Mouse (Mus musculus): ENCODE results near the gene Shld1. TPM values are rescaled to one million over a fixed set of nuclear protein-coding genes. Genes with fewer than 3 reads are reported as not detected.

The Shld1 gene
- polyA plus RNA-seq, 1 experiment from 2014 or later: 23.3 TPM

DNA sequence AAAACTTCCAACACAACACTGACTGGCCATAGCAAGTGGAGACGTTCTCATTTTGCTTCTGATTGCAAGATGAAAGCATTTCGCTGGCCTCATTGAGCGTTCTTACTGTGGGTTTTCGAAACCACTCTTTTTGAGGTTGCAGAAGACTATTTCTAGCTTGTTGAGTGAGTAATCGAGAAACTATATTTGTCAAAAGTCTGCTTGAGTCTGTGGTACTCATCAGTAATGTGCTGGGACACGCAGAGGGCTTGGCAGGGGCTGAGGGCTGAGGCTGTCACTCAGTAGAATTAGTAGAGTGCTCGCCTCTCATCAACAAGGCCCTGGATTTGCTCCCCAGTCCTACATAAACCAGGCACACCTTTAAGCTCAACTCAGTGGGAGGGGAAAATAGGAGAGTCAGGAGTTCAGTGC lies 1.9 kb downstream of the Shld1 start:
- no peaks in the 10 kb centered on the region for H3K9me3 ChIP-seq (ENCODE audit: control insufficient read depth, low read length)
- 93% methylated on average over 7 of the region's 7 CpGs for WGBS
- no peaks in the 10 kb centered on the region for H3K27me3 ChIP-seq (ENCODE audit: control insufficient read depth, insufficient read depth, low read length)
- no peak overlapping the region for H3K4me3 ChIP-seq (replicated peaks; ENCODE audit: low read depth, low read length)
- no peaks in the 10 kb centered on the region for H3K36me3 ChIP-seq (ENCODE audit: control insufficient read depth, insufficient read depth, low read length)
- DNase-seq (no peak), ATAC-seq (ENCODE audit: low FRiP score, low TSS enrichment) (no peak)
- H3K9ac ChIP-seq (replicated peaks; ENCODE audit: low read length): no peak overlapping the region
- H3K4me2 ChIP-seq (ENCODE audit: low read length): no peak overlapping the region
- no peak overlapping the region for H3K27ac ChIP-seq (replicated peaks; ENCODE audit: low read depth, low read length)
- 0 out of 2 replicates have a peak, but pooled peaks cover 7% of the 10 kb centered on the region for H3K4me1 ChIP-seq (ENCODE audit: control insufficient read depth, insufficient read depth, low read length)

- no peak overlapping the region for H3K27ac ChIP-seq (replicated peaks; ENCODE audit: low read depth, low read length)
- H3K27me3 ChIP-seq (ENCODE audit: control insufficient read depth, insufficient read depth, low read length): no peaks in the 10 kb centered on the region
- no peaks in the 10 kb centered on the region for H3K36me3 ChIP-seq (ENCODE audit: control insufficient read depth, insufficient read depth, low read length)
- H3K9ac ChIP-seq (replicated peaks; ENCODE audit: low read length): no peak overlapping the region
- no peak for ATAC-seq (ENCODE audit: low FRiP score, low TSS enrichment)
- H3K9me3 ChIP-seq (ENCODE audit: control insufficient read depth, low read length): no peaks in the 10 kb centered on the region
- WGBS: 72% methylated on average over 4 of the region's 4 CpGs
- no peak for DNase-seq
- no peak overlapping the region for H3K4me2 ChIP-seq (ENCODE audit: low read length)
- H3K4me1 ChIP-seq (ENCODE audit: control insufficient read depth, insufficient read depth, low read length): 0 out of 2 replicates have a peak, but pooled peaks cover 7% of the 10 kb centered on the region
- no peak overlapping the region for H3K4me3 ChIP-seq (replicated peaks; ENCODE audit: low read depth, low read length)
Measured at GRCm38 (mm10) chr2:132689188-132689568, 2.4 kb downstream of the Shld1 start.

DNA sequence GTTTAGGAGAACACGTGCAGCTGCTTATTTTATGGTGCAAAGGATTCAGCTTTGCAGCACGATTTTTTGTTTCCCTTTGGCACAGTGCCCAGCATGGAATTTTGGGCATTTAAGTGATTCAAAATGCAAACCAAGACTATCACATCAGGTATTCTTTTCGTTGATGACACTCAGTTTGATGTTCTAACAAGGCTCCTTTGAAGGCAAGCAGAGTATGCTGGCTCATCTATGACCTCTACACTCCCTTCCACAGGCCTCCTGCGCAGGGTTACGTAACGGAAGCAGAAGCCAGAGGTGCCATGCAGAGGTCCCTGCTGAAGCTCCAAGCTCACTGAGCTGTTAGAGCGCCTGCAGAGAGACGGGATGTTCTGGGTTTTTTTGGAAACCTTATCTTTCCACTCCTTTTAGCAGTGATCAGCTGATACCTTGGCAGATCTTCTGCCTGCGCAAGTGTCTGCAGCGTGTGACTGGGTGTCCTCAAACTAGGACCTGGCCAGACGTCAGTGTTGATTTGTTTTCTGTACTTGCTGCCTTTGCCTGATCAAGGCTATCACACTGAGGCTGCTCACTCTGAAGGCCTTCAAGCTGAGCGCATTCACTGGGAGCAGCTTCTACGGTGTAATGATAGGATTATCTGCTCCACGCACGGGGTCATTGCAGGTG lies 3.0 kb downstream of the Shld1 start:
- ATAC-seq (ENCODE audit: low FRiP score, low TSS enrichment) (no peak), DNase-seq (no peak)
- H3K36me3 ChIP-seq (ENCODE audit: control insufficient read depth, insufficient read depth, low read length): no peaks in the 10 kb centered on the region
- H3K9me3 ChIP-seq (ENCODE audit: control insufficient read depth, low read length): no peaks in the 10 kb centered on the region
- H3K27ac ChIP-seq (replicated peaks; ENCODE audit: low read depth, low read length): no peak overlapping the region
- no peak overlapping the region for H3K4me3 ChIP-seq (replicated peaks; ENCODE audit: low read depth, low read length)
- no peak overlapping the region for H3K9ac ChIP-seq (replicated peaks; ENCODE audit: low read length)
- H3K4me2 ChIP-seq (ENCODE audit: low read length): no peak overlapping the region
- WGBS: 67% methylated on average over 15 of the region's 15 CpGs
- H3K4me1 ChIP-seq (ENCODE audit: control insufficient read depth, insufficient read depth, low read length): 0 out of 2 replicates have a peak, but pooled peaks cover 7% of the 10 kb centered on the region
- no peaks in the 10 kb centered on the region for H3K27me3 ChIP-seq (ENCODE audit: control insufficient read depth, insufficient read depth, low read length)

DNA sequence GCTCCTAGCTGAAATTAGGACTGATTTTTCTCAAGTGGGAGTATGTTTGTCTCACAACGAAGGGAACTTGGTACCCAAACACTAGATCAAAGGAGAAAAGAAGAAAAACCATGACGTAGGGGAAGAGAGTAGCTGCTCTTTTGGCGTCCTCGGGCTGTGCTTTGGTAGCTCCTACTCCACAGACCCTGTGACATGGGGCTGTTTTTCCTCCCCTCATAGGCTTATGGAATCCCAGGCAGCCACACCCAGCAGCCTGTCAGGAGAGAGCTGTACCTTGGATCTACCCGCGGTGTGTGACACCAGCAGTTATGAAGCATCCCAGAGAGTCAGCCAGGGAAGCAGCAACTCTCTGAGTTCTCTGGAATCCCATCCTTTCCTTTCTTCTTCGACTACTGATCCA lies 5.0 kb downstream of the Shld1 start:
- 75% methylated on average over 7 of the region's 7 CpGs for WGBS
- Histone ChIP-seq H3K4me3 (replicated peaks; ENCODE audit: low read depth, low read length) (no peak overlapping the region), H3K9me3 (ENCODE audit: control insufficient read depth, low read length) (no peaks in the 10 kb centered on the region), H3K4me1 (ENCODE audit: control insufficient read depth, insufficient read depth, low read length) (0 out of 2 replicates have a peak, but pooled peaks cover 7% of the 10 kb centered on the region), H3K27me3 (ENCODE audit: control insufficient read depth, insufficient read depth, low read length) (no peaks in the 10 kb centered on the region), H3K36me3 (ENCODE audit: control insufficient read depth, insufficient read depth, low read length) (0 out of 2 replicates have a peak, but pooled peaks cover 10% of the 10 kb centered on the region), H3K4me2 (ENCODE audit: low read length) (no peak overlapping the region), H3K27ac (replicated peaks; ENCODE audit: low read depth, low read length) (no peak overlapping the region), H3K9ac (replicated peaks; ENCODE audit: low read length) (no peak overlapping the region)
- no peak for DNase-seq
- ATAC-seq (ENCODE audit: low FRiP score, low TSS enrichment): no peak

GRCm38 (mm10) chr2:132692320-132692719 lies 5.6 kb downstream of the Shld1 start:
- no peak overlapping the region for H3K4me2 ChIP-seq (ENCODE audit: low read length)
- no peak for DNase-seq
- no peak overlapping the region for H3K4me3 ChIP-seq (replicated peaks; ENCODE audit: low read depth, low read length)
- ATAC-seq (ENCODE audit: low FRiP score, low TSS enrichment): no peak
- H3K27me3 ChIP-seq (ENCODE audit: control insufficient read depth, insufficient read depth, low read length): no peaks in the 10 kb centered on the region
- 60% methylated on average over 1 of the region's 1 CpGs for WGBS
- H3K4me1 ChIP-seq (ENCODE audit: control insufficient read depth, insufficient read depth, low read length): 0 out of 2 replicates have a peak, but pooled peaks cover 6% of the 10 kb centered on the region
- no peak overlapping the region for H3K9ac ChIP-seq (replicated peaks; ENCODE audit: low read length)
- H3K27ac ChIP-seq (replicated peaks; ENCODE audit: low read depth, low read length): no peak overlapping the region
- H3K36me3 ChIP-seq (ENCODE audit: control insufficient read depth, insufficient read depth, low read length): 0 out of 2 replicates have a peak, but pooled peaks cover 10% of the 10 kb centered on the region
- no peaks in the 10 kb centered on the region for H3K9me3 ChIP-seq (ENCODE audit: control insufficient read depth, low read length)

- Histone ChIP-seq H3K27me3 (ENCODE audit: control insufficient read depth, insufficient read depth, low read length) (no peaks in the 10 kb centered on the region), H3K4me3 (replicated peaks; ENCODE audit: low read depth, low read length) (no peak overlapping the region), H3K27ac (replicated peaks; ENCODE audit: low read depth, low read length) (no peak overlapping the region), H3K9me3 (ENCODE audit: control insufficient read depth, low read length) (no peaks in the 10 kb centered on the region), H3K4me2 (ENCODE audit: low read length) (no peak overlapping the region), H3K9ac (replicated peaks; ENCODE audit: low read length) (no peak overlapping the region), H3K4me1 (ENCODE audit: control insufficient read depth, insufficient read depth, low read length) (0 out of 2 replicates have a peak, but pooled peaks cover 3% of the 10 kb centered on the region), H3K36me3 (ENCODE audit: control insufficient read depth, insufficient read depth, low read length) (0 out of 2 replicates have a peak, but pooled peaks cover 10% of the 10 kb centered on the region)
- WGBS: 90% methylated on average over 3 of the region's 3 CpGs
- no peak for DNase-seq
- ATAC-seq (ENCODE audit: low FRiP score, low TSS enrichment): no peak
Measured at GRCm38 (mm10) chr2:132693980-132694379, 7.2 kb downstream of the Shld1 start.

DNA sequence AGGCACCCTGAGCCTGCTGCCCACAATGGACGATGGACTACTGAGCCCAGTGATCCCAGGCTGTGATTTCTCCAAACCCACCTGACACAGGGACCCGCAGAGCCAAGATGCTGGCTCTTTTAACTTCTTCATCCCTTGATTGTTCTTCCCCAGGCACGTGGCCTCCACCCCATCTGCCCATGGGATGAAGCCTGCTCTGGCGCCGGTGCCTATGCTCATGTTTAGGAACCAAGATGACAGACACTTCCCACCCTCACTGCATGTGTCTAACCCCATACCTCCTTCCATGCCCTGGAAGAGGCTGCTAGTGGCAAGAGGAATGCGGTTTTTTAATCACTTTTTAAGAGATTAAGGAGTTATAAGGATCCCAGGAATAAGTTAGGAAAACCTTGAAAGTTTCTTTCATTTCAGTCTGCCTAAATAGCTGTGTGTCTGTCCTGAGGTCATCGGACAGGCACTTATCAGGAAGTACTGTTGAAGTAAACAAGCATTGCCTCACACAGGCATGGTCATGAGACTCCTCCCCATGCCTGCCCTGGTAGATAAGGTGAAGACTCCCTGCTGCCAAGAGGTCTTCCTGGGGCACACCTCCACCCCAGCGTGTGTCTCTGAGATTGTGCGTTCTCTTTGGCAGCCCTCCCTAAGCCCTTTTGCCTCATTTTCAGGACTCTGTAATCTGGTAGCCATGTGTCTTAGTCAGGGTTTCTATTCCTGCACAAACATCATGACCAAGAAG lies 8.8 kb downstream of the Shld1 start:
- no peaks in the 10 kb centered on the region for H3K27me3 ChIP-seq (ENCODE audit: control insufficient read depth, insufficient read depth, low read length)
- DNase-seq: no peak
- WGBS: 91% methylated on average over 9 of the region's 9 CpGs
- ATAC-seq (ENCODE audit: low FRiP score, low TSS enrichment): no peak
- H3K4me1 ChIP-seq (ENCODE audit: control insufficient read depth, insufficient read depth, low read length): no peaks in the 10 kb centered on the region
- no peak overlapping the region for H3K4me2 ChIP-seq (ENCODE audit: low read length)
- H3K4me3 ChIP-seq (replicated peaks; ENCODE audit: low read depth, low read length): no peak overlapping the region
- no peak overlapping the region for H3K9ac ChIP-seq (replicated peaks; ENCODE audit: low read length)
- H3K9me3 ChIP-seq (ENCODE audit: control insufficient read depth, low read length): no peaks in the 10 kb centered on the region
- H3K27ac ChIP-seq (replicated peaks; ENCODE audit: low read depth, low read length): no peak overlapping the region
- H3K36me3 ChIP-seq (ENCODE audit: control insufficient read depth, insufficient read depth, low read length): 0 out of 2 replicates have a peak, but pooled peaks cover 10% of the 10 kb centered on the region

- H3K36me3 ChIP-seq (ENCODE audit: control insufficient read depth, insufficient read depth, low read length): 0 out of 2 replicates have a peak, but pooled peaks cover 10% of the 10 kb centered on the region
- H3K27me3 ChIP-seq (ENCODE audit: control insufficient read depth, insufficient read depth, low read length): no peaks in the 10 kb centered on the region
- WGBS: 90% methylated on average over 5 of the region's 5 CpGs
- no peaks in the 10 kb centered on the region for H3K9me3 ChIP-seq (ENCODE audit: control insufficient read depth, low read length)
- H3K4me2 ChIP-seq (ENCODE audit: low read length): no peak overlapping the region
- no peak for DNase-seq
- H3K4me3 ChIP-seq (replicated peaks; ENCODE audit: low read depth, low read length): no peak overlapping the region
- H3K4me1 ChIP-seq (ENCODE audit: control insufficient read depth, insufficient read depth, low read length): no peaks in the 10 kb centered on the region
- H3K9ac ChIP-seq (replicated peaks; ENCODE audit: low read length): no peak overlapping the region
- ATAC-seq (ENCODE audit: low FRiP score, low TSS enrichment): no peak
- no peak overlapping the region for H3K27ac ChIP-seq (replicated peaks; ENCODE audit: low read depth, low read length)
Measured at GRCm38 (mm10) chr2:132696519-132696918, 9.8 kb downstream of the Shld1 start.
